Mouse (Mus musculus): ENCODE measurements around the gene Traf5. TPM values are rescaled to one million over a fixed set of nuclear protein-coding genes. Genes with fewer than 3 reads are reported as not detected.

Gene Traf5
- 1 to 10 TPM; 5.7 to 6.9 TPM for total RNA-seq (2021)
- long read RNA-seq, experiment 1, partial matches to known transcripts, result 0 of 2 reads
- long read RNA-seq, experiment 1, other reads (novel, unspliced or antisense), result 2 of 2 reads
- long read RNA-seq, experiment 2, partial matches to known transcripts, result 0 of 3 reads
- long read RNA-seq, experiment 2, other reads (novel, unspliced or antisense), result 3 of 3 reads

DNA sequence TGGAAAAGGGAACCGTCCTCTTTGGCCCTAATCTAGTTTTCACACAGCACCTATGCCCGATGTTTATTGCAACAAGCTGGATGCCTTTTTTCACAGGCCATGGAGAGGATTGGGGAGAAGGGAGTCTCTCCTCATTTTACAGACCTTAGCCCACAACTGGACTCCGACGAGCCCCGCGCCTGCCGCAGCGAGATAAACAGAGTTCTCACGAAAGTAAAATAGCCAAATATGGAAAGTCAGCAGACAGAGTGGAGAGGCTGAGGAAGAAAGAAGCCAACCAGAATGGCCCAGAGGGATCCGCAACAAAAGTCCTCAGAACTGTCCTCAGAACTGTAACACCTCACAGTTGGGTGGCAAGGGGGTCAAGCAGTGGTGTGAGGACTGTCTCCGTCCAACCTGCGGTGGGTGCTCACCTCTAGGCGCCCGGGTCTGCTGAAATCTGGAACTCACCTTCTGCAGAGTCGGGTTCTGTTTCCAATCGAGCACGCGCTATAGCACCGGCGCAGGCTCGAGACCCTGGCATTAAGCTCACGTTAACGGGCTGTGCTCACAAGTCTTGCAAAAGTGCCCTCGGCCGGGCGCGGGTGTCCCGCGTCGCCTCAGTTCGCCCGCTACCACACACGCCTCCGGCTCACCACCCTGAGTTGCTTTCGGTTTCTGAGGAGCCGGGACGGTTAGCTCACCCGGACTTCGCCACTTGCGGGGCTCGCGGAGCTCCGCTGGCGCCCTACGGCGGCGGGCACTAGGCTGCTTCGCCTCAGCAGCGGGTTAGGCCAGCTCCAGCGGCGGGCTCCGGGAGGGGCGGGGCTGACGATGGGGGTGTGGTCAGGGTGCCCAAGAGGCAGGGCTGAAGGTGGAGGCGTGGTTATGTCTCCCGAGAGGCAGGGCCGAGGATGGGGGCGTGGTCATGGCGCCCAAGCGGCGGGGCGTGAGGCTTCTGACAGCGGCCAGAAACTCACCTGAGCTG lies at the start of gene Traf5:
Gene Traf5 (minus strand): TSS at position 754 of the 967 bp plus-strand sequence.
- peak; percentile 98 for DNase-seq

GRCm38 (mm10) chr1:192140313-192140712 lies 48.0 kb upstream of the Traf5 start:
- no peak for DNase-seq

DNA sequence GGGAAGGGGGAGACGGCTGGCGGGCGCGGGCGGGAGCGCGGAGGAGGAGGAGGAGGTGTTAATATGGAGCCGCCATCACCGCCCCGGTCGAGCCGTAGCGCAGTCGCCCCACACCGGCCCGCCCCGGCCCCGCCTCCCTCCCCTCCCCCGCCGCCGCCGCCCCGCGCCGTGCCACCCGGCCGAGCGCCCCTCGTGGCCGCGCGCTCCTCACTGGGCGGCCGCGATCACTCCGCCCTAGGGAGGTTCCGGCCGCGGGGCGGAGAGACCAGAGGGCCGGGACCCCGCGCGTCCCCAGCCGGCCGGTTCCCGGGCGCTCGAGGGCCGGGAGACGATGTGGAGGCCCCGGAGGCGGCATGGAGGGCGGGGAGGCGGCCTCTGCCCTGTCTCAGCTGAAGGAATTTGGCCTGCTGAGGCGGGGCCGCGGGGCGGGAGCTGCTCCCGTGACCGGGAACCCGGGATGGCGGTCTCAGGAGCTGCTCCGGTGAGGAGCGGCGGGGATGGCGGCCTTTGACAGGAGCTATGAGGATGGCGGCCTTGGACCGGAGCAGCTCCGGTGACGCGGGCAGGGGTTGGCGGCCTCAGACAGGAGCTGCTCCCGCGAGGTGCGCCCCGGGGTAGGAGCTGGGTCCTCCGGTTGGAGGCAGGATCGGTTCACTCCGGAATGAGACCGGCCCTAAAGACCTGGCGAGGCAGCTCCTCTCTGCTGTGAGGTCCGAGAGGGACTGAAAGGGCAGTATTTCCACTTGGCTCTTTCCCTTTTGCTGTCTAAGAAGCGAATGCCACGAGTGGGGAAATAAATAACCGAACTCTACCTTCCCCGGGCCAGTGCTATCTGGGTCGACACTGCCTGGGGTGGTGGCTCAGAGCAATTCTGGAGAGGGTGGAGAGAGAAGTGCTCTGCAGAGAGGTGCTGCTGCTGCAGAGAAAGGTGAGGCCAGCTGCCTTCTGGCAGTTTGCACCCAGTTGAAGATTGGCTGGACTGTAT lies 45.9 kb upstream of the Traf5 start, which contains the start of gene Rcor3:
Gene Rcor3 (minus strand): TSS at position 137 of the 985 bp plus-strand sequence.
- DNase-seq, result peak; percentile 86 to 91

DNA sequence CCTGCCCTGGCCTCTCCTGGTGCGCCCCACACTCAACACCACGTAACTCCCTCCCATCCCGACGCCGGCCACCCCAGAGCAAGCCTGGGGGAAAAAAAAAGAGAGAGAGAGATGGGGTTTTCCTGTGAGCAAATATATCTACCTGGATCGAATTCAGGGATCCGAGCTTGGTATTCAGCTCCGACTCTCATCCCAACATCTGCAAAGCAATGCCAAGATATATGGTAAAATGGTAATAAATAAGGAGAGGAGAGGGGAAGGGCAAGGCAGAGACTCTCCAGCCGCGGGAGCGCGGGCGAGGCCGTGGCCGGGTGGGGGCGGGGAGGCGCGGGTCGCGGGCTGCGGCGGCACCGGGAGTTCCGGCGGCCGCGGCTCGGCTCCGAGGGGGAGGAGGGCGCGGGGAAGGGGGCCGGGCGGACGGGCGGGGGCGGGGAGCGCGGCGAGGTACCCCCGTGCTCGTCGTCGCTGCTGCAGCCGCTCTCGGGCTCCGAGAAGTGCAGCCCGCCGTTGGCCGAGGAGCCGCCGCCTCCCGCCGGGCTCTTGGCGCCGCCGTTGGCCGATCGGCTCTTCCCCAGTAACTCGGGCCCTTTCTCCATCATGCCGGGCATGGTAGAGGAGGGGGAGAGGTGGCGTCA lies 45.0 kb upstream of the Traf5 start:
- DNase-seq, result peak in 1 of 2 experiments; percentile 65

DNA sequence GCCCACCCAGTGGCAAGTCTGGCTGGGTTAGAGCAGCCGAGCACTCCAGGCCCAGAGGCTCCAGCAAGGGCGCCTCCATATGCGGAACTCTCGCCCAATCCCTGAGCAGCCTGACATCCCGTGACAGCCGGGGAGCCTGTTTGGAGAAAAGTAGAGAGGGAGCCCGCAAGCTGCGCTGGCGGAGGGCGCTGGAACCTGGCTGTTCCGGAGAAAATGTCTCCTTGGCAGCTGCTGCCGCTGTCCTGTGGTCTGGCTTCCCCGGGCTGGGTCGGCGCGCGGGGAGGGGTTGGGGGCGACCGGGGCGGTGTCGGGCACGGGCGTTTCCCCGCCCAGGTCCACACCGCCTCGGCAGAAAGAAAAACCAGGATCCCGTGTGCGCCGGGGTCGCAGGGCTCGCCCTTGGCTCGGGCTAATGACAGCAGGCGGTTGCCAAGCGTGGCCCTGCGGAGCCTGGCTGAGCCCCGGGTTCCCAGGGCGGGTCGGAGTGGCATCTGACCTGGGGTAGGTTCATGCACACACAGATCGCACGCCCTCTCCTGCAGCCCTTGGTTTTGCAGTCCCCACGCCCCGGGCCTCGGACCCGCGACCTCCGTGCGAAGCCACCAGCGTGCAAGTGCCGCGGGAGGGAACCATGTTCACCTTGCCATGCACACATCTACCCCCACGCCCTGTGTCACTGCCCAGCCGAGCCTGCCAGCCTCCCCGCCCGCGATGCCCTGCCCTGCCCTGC lies 44.4 kb upstream of the Traf5 start:
- DNase-seq, result peak; percentile 88 to 90

DNA sequence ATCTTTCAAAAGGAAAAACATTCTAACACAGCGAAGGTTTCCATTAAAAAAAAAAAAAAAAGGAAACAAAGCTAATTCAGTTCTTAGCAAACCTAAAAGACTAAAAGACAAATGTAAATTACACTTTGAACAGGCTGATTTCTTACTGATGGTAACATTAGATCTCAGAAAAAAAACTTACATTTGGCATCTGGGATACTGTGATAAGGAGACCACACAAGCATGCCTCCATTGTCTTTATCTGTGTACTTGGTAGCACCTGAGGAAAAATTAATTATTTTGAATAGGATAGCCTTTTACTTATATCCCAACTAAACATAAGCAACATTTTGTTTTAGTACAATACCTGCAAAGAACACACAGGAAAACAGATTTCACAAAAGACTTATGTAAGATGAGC lies 37.8 kb upstream of the Traf5 start:
- no peak for DNase-seq

DNA sequence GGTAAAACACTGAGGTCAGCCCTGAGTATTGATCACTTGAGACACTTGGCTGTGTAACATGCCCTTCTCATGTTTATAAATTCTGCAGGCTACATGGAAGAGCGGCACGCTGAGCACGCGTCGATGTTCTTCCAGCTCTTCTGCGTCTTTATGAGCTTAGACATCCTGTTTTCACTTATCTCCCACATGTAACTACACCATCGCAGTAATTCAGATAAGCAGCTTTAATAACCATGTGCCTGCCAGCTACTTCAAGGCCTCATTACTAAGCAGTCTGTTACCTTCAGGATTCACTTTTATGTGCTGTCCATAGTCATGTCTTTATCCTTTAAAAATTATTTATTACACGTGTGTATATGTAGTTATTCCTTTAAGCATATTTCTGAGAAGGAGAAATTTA lies 36.0 kb upstream of the Traf5 start:
- no peak for DNase-seq

DNA sequence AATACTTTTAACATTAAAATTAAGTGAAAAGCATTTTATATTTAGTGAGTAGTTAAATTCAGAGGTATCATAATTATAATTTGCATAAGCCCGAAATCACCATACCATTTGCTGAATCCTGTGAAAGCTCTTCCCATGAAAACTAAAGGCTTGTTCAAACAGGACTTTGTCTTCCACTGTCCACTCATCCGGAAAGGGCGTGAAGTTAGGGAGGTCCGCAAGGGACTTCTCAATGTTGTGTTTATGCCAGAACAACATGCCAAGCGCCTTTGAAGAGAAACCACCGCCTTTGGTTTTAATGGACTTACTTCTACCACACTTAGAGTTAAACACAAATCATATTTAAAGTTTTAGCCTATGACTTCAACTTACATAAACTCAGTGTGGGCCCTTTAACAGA lies 33.4 kb upstream of the Traf5 start:
- DNase-seq, result no peak

DNA sequence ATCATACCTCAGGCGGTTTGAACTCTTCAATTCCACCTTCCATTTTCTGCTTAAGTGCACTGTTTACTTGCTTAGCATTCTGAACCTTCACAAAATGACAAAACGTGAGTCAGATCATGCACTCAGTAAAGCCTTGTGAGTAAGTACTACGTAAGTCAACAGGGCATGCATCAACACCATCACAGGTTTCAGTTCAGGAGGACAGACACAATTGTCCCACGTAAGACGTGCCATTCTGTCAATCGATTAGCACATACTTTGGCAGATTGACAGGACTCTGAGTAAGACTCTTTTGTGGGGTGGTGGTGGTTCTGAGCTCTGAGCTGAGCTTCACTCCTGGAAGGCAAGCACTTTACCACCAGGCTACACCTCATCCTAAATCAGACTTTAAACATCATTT lies 23.9 kb upstream of the Traf5 start:
- DNase-seq, result no peak

- no peak for DNase-seq
Observed at GRCm38 (mm10) chr1:192115378-192115777, 23.0 kb upstream of the Traf5 start.

- peak; percentile 72 to 78 for DNase-seq
Observed at GRCm38 (mm10) chr1:192109169-192109568, 16.8 kb upstream of the Traf5 start.

DNA sequence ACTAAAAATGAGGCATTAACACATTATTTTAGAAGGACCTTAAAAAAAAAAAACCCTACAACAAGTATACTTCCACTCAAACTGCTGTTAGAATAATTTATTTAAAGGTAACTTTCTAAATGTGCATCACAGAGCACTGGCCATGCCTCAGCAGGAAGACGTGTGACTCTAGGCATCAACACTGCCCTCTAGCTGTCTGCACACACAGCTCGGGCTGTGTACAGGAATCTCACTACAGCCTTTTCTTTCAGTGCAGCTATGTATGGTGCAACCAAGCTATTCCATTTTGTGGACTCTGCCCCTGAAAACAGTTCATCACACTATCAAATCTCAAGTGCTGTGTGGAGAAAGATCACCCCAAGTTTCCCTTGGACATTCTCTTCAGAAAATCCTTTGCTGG lies 15.0 kb upstream of the Traf5 start:
- DNase-seq, result peak in 1 of 2 experiments; percentile 33

- DNase-seq, result no peak
Observed at GRCm38 (mm10) chr1:192105902-192106389, 13.6 kb upstream of the Traf5 start.

DNA sequence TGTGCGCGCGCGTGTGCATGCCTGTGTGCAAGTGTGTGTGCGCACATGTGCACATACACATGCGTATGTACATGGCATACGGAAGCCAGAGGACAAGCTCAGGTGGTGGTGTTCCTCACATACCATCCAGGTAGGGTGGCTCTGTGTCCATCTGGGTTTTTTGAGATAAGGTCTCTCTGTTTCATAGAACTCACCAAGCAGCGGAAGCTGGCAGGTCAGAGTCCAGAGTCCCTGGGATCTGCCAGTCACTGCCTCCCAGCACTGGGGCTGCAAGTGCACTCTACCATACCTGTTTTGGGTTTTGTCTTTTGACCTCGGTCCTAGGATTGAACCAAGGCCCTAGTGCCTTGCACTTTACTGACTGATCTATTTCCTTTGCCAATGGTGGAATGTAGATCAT lies 11.7 kb upstream of the Traf5 start:
- DNase-seq, result no peak

- no peak for DNase-seq
Observed at GRCm38 (mm10) chr1:192103176-192103575, 10.8 kb upstream of the Traf5 start.

DNA sequence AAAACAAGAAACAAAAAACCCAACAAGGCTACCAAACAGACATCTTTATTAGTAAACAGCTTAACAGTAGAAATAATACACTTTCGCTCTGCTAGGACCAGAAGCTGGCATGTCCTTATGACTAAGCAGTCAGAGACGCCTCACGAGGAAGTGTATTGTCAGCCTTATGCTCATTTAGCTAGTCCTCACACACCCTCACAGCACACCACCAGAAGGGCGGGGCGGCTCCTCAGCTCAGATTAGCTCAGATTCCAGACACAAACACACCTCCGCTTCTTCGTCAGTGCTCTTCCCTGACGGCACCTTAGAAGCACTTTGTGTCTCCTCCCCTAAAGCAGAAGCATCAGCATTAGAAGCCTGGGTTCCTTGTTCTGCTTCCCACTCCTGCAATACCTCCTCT lies 9.0 kb upstream of the Traf5 start:
- no peak for DNase-seq

DNA sequence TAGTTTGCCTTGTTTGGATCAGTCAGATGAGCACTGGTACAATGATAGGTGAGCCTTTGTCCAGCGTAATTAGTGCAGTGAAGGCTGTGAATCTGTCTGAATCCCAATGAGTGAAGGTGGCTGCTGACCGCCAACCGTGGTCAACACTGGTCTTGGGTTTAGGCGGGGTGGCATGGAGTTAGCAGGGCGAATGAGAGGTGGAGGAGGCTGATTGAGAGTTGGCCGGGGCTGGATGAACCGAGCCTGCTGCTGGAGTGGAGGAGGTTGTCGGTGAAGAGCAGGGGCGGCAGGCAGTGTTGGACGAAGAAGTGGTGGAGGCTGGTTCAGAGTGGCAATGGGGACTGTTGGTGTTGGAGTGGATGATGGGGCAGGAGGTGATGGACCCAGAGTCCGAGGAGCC lies 8.4 kb upstream of the Traf5 start:
- DNase-seq, result no peak

DNA sequence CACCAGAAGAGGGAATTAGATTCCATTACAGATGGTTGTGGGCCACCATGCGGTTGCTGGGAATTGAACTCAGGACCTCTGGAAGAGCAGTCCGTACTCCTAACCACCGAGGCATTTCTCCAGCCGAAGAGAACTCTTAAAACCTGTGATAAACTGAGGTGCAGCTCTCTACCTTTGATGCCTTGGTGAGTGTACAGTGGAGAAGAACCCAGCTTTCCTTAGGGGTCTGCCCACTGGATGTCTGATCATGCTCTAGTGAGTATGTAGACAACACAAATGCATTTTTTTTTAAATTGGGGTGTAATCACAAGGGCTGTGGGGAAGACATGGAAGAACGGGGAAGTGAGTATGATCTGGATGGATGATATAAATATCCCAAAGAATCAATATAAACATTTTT lies 3.3 kb upstream of the Traf5 start:
- DNase-seq, result no peak

- peak; percentile 60 to 88 for DNase-seq
Observed at GRCm38 (mm10) chr1:192094451-192095170, 2.3 kb upstream of the Traf5 start.

Data from heart, adult 18-20 months (tissue).